Mouse (Mus musculus) cerebellum, adult 9-11 months (tissue): ENCODE data around the gene Gm1527.
A peak's percentile ranks its signal among the peaks of the same experiment; 100 is the strongest.
"Not testable (repeated sequence)": the region's sequence is repeated elsewhere in the genome, so short reads cannot be mapped to it uniquely, and the experiment has no call there.

Source experiments
- DNase-seq: peaks from one replicate; pipeline ENCODE4 v3.0.0; 2022

The Gm1527 gene

DNA sequence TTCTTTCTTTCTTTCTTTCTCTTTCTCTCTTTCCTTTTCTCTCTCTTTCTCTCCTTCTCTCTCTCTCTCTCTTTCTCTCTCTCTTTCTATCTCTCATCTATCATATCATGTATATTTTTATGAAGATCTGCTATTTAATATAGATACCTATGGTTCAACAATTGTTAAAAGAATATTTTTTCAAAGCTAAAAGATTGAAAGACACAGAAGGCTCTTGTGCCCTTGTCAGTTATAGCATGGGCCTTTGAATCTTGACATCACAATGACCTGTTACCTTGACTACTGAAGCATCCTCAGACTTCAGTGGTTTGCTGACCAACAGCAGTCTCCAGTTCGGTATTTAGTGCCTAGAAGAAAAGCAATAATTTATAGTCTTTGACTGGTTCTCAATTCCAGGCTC is at the start of gene Gm1527:
TSS of gene Gm1527 (plus strand) at position 301 of the 400 bp plus-strand sequence.
- DNase-seq: no peak

DNA sequence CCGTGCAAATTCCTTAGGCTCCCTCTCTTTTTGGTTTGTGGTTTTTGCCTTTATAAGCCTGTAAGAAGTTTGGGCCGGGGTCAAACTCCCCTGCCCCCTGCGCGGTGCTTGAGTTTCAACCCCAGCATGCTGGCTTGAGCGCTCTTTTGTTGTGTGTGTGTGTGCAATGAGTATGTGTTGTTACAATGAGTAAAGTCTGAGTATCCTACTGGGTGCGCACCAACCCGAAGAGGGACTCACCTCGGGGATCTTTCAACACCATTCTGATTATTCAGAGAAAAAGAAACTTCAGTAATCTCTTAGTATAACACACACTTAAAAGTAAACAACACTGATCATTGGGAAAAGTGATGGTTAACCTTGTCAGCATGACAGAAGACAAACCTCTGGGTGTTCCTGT is 49.2 kb upstream of the Gm1527 start:
- DNase-seq: no peak

DNA sequence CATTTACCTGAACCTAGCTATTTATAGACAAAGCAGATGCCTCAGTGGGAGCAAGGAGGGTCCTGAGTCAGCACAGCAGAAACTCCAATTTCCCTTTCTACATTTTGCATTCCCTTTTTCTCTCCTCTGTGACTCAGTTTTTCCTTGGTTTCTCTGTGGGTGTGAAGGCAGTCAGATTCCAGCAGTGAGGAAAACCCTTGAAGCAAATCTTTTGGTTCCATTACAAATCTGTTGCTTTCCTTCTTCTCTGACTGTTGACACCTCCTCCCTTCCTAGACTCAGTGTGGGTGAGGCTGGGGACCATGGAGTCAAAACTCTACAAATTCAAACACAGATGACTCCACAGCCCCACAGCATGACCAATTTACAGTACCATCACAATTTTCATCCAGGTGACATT is 45.3 kb upstream of the Gm1527 start:
- no peak for DNase-seq

DNA sequence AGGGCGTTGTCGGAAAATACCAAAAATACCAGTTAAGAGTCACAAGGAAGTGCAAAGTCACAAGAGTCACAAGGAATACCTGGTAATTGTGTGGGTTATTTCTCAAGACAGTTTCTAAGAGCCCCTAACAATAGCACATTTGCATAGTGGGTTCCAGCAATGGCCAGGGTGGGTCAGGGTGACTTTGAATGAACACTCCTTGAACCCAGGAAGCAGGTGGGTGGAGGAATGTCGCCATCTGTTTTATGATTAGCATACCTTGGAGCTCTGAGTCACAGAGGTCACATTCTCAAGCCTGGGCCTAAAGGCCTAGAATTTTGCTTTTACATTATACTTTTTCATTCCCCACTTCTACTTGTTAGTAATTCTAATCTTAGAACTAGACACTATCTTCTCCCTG is 40.2 kb upstream of the Gm1527 start:
- DNase-seq: not testable (repeated sequence)

DNA sequence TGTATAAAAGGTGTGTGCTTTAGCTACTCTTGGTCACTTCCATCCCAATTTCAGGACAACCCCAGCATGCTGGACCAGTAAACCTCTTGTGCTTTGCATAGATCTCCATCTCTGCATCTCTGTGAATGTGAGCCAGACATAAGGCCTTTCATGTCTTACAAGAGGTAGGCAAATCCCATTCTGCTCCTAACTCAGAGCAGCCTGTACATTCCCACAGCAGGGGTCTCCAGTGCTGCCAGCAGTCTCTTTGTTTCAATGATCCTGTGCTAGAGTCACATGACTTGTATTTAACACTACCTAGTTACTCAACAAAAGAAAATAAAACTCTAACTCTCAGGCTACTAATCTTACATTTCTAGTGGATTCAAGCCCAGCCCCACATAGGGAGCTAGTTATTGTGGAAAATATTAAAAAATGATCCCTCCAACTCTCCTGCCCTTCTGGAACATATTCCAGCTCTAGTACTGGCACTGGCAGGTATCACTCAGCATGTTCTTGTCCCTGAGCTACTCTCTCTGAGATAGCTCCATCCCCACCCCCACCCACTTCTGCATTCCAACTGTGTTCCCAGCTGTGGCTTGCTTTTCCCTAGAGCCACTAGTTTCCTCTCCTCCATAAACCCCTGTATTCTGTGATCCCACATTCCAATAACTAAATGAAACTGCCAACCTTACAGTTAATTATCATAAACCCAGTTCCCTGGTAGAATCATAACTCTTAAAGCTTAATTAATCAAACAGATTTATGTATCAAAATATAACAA is 32.6 kb upstream of the Gm1527 start:
- DNase-seq: not testable (repeated sequence)

DNA sequence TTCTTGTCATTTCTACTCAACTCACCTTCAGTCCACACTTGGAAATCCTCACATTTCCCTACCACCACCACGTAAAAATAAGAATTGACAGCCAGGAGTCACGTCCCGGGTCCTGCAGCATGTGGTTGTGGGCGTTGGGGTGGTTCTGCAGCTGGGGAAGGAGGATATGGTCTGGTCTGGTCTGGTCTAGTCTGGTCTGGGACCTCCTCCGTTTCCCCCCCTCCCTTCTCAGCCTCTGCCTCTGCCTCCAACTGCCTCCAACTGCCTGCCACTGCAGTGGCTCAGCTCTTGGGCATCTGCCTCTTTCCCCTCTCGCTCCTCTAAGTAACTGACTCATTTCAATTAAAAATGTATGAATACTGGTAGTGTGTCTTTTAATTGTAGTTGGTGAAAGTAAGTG is 4.5 kb downstream of the Gm1527 start:
- DNase-seq: not testable (repeated sequence)

DNA sequence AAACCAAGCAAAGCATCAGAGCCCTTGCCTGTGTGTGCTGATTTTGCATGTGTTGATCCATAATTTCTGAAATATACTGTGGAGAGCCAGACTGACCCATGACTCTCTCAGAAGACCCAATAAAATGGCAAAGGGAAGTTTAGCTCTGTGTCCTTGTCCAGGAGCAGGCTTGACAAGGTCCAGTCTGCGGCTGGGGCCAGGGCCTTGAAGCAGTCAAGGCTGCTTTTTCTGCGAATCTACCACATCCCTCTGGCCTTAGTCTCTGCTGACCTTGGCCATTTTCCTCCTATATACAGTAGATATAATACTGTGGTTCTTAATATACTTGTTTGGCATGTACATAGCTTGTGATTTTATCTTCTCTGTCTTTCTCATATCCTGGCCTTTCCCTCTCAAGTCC is 73.5 kb downstream of the Gm1527 start:
- no peak for DNase-seq

DNA sequence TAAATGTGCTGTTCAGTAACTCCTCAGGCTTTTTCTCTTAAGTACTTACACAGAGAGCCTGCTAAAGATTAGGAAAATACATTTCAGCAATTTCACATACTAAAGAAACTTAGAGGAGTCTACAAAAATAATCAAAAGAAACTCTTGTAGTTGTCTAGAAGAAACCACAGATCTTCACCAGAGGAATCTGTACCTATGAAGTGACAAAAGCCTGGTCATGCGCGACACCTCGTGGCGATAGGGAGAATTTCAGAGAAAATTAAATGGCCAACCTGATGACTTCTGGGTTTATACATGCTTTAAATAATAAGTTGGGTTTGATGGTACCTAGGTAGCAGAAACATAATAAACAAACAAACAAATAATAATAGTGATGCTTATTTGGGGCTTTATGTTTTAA is 76.4 kb downstream of the Gm1527 start:
- peak; percentile 4 for DNase-seq
